Mouse (Mus musculus): Measurements from ENCODE around the gene Rapgefl1. TPM values are rescaled to one million over a fixed set of nuclear protein-coding genes. Genes with fewer than 3 reads are reported as not detected.

Gene Rapgefl1
- polyA plus RNA-seq, 1 experiment from 2014 or later, result 4.7 TPM

DNA sequence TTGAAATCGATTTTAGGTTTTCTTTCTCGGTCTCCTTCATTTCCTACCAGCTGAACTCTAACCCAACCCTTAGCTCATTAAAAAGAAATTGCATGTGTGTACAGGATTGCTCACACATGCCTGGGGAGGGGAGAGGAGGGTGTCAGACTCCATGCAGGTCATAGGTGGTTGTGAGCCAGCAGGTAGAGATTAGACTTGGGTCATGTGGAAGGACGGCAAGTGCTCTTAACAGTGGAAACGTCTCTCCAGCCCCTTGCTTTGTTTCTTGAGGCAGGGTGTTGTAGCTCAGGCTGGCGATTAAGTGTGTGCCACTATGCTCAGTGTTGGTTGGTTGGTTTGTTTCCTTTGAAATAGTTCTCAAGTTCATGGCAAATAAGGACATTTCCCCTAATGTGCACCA, 34.2 kb downstream of the Rapgefl1 start:
- peaks cover 52% of the 10 kb centered on the region for H3K36me3 ChIP-seq
- peaks cover 7% of the 10 kb centered on the region; the same call in 1 of the 2 replicates for H3K4me1 ChIP-seq
- no peak for ATAC-seq (ENCODE audit: low FRiP score, low read depth)
- no peak overlapping the region for H3K4me2 ChIP-seq (replicated peaks)
- no peak overlapping the region for H3K27ac ChIP-seq
- no peak overlapping the region for H3K9ac ChIP-seq
- no peaks in the 10 kb centered on the region for H3K27me3 ChIP-seq (replicated peaks)
- H3K4me3 ChIP-seq, result no peak overlapping the region
- no peaks in the 10 kb centered on the region for H3K9me3 ChIP-seq
- 83% methylated on average over 5 of the region's 5 CpGs for WGBS

DNA sequence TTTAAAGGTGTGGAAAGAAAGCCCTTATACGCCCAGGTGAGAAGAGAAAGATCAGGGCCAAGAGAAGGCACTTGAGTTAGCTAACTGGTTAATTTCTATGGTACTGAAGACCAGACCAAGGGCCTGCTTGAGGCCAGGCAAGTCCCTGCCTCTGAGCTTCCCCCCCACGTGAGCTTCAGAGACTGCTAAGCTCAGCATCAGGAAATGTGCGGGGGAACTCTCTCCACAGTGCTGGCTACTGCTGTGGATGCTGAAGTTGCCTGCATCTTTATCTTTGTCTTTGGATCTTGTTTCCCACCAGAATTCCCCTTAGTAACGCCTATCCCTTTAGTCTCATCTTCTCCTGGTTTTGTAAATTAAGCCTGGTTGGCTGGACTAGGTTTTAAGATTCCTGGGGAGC, 34.8 kb downstream of the Rapgefl1 start:
- Histone ChIP-seq H3K9ac (no peak overlapping the region), H3K27me3 (replicated peaks) (no peaks in the 10 kb centered on the region), H3K4me3 (no peak overlapping the region), H3K4me2 (replicated peaks) (no peak overlapping the region), H3K36me3 (peaks cover 52% of the 10 kb centered on the region), H3K27ac (no peak overlapping the region), H3K9me3 (no peaks in the 10 kb centered on the region), H3K4me1 (peaks cover 7% of the 10 kb centered on the region; the same call in 1 of the 2 replicates)
- WGBS, result 70% methylated on average over 4 of the region's 4 CpGs
- no peak for ATAC-seq (ENCODE audit: low FRiP score, low read depth)

DNA sequence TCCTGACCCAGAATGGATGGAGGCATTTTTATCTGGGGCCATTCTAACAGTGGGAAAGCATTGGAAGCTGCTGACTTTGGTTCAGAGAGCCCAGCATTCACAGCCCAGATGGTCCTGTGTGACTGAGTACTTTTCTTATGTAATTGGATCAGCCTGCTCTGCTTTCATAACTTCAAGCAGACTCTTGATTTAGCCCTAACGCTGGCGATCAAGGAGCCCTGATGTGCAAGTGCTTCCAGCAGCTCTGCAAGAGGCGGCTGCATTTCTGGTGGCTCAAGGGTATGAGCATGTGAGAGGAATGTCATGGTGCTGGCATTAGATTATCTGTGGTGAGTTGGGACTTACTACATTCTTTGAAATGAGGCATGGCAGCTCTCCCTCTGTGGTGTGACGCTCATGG, 35.5 kb downstream of the Rapgefl1 start:
- H3K4me1 ChIP-seq, result peaks cover 6% of the 10 kb centered on the region; the same call in 1 of the 2 replicates
- H3K9me3 ChIP-seq, result no peaks in the 10 kb centered on the region
- H3K27ac ChIP-seq, result no peak overlapping the region
- H3K36me3 ChIP-seq, result peaks cover 51% of the 10 kb centered on the region
- 63% methylated on average over 4 of the region's 4 CpGs for WGBS
- H3K27me3 ChIP-seq (replicated peaks), result no peaks in the 10 kb centered on the region
- no peak for ATAC-seq (ENCODE audit: low FRiP score, low read depth)
- H3K4me3 ChIP-seq, result no peak overlapping the region
- H3K4me2 ChIP-seq (replicated peaks), result no peak overlapping the region
- H3K9ac ChIP-seq, result no peak overlapping the region

DNA sequence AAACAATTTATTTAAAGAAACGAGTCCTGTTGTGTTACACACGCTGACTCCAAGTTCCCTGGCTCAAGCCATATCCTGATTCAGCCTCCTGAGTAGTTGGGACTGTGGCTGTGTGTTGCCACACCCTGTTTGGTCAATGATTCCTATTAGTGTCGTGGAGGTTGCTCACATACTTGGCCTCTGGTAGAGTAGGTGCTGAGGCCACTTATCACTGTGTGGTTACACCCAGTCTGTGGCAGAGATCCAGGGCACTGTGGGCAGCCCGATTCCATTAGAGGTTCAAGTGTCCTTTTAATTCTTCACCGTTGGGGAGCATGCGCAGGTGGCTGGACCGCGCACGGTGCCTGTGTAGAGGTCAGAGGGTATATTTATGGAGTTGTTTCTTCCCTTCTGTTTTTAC, 37.3 kb downstream of the Rapgefl1 start:
- Histone ChIP-seq H3K36me3 (peaks cover 37% of the 10 kb centered on the region), H3K9me3 (no peaks in the 10 kb centered on the region), H3K27ac (no peak overlapping the region), H3K4me1 (no peaks in the 10 kb centered on the region), H3K27me3 (replicated peaks) (no peaks in the 10 kb centered on the region), H3K4me2 (replicated peaks) (no peak overlapping the region), H3K4me3 (no peak overlapping the region), H3K9ac (no peak overlapping the region)
- no peak for ATAC-seq (ENCODE audit: low FRiP score, low read depth)
- 97% methylated on average over 9 of the region's 9 CpGs for WGBS

DNA sequence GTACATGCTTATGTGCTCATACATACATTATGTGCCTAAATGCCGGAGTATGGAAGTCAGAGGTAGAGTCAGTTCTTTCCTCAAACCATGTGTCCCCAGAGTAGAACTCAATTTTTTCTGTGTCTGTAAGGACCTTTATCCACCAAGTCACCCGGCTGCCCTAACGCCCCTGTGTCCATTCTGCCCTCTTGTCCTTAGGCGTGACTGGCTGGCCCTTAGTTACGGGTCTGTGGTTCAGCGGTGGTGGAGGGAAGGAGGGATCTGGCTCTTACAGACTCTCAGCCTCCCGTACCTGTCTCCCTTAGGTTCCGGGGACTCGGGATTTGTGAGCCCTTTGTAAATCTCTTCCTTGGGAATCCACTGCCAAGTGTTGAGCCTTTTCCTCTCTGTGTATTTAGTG, 40.4 kb downstream of the Rapgefl1 start:
- H3K9me3 ChIP-seq, result no peaks in the 10 kb centered on the region
- H3K27ac ChIP-seq, result no peak overlapping the region
- no peak overlapping the region for H3K4me2 ChIP-seq (replicated peaks)
- H3K9ac ChIP-seq, result no peak overlapping the region
- H3K4me1 ChIP-seq, result no peaks in the 10 kb centered on the region
- no peak overlapping the region for H3K4me3 ChIP-seq
- peaks cover 29% of the 10 kb centered on the region for H3K36me3 ChIP-seq
- 72% methylated on average over 9 of the region's 9 CpGs for WGBS
- no peaks in the 10 kb centered on the region for H3K27me3 ChIP-seq (replicated peaks)
- no peak for ATAC-seq (ENCODE audit: low FRiP score, low read depth)

DNA sequence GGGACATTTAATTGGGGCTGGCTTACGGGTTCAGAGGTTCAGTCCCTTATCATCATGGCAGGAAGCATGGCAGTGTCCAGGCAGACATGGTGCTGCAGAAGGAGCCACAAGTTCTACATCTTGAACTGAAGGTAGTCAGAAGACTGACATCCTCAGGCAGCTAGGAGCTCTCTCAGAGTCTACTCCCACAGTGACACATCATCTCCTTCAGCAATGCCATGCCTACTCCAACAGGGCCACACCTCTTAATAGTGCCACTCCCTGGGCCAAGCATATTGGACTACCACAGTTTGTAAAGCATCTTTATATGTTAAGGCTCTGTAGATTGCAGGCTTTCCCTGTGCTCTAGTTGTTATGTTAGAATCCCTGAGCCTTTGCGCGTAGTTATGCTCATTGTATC, 51.1 kb downstream of the Rapgefl1 start:
- no peak overlapping the region for H3K4me2 ChIP-seq (replicated peaks)
- WGBS, result over 99% methylated on average over 3 of the region's 3 CpGs
- no peaks in the 10 kb centered on the region for H3K9me3 ChIP-seq
- H3K4me1 ChIP-seq, result no peaks in the 10 kb centered on the region
- H3K9ac ChIP-seq, result no peak overlapping the region
- no peak for ATAC-seq (ENCODE audit: low FRiP score, low read depth)
- H3K4me3 ChIP-seq, result no peak overlapping the region
- H3K36me3 ChIP-seq, result peaks cover 77% of the 10 kb centered on the region
- H3K27me3 ChIP-seq (replicated peaks), result no peaks in the 10 kb centered on the region
- no peak overlapping the region for H3K27ac ChIP-seq

DNA sequence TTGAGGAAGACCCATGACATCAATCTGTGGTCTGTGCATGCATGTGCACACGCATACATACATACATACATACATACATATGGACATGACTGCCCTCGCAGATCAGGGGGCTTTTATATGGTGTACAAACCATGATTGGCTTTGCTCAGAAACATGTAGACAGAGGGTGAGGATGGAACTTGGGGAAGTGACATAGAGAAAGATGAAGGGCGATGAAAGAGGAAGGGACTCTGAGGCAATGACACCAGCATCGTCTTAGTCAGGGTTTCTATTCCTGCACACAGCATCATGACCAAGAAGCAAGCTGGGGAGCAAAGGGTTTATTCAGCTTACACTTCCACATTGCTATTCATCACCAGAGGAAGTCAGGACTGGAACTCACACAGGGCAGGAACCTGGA, 52.5 kb downstream of the Rapgefl1 start:
- no peak overlapping the region for H3K27ac ChIP-seq
- no peak overlapping the region for H3K4me2 ChIP-seq (replicated peaks)
- no peak overlapping the region for H3K4me3 ChIP-seq
- no peak overlapping the region for H3K9ac ChIP-seq
- H3K36me3 ChIP-seq, result peaks cover 90% of the 10 kb centered on the region
- ATAC-seq (ENCODE audit: low FRiP score, low read depth), result no peak
- H3K9me3 ChIP-seq, result no peaks in the 10 kb centered on the region
- no peaks in the 10 kb centered on the region for H3K27me3 ChIP-seq (replicated peaks)
- H3K4me1 ChIP-seq, result no peaks in the 10 kb centered on the region
- whole genome bisulfite sequencing, result 97% methylated on average over 4 of the region's 4 CpGs

DNA sequence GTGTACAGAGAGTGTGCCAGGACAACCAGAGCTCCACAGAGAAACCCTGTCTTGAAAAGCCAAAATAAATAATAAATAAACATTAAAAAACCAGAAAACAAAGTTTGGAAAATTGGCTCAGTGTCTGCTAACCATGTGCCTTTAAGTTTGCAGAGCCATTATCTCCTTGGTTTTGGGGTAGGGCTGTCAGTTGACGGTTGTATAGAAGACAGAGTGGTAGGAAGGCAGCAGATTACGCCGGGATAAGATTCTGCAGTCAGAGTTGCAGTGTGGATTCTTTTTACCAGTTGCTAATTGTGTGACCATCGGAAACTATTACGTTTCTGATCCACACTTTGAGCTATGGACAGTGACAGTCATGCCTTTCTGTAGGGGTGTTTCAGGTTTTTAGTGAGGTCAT, 53.4 kb downstream of the Rapgefl1 start:
- no peak overlapping the region for H3K27ac ChIP-seq
- no peak overlapping the region for H3K4me2 ChIP-seq (replicated peaks)
- no peaks in the 10 kb centered on the region for H3K4me1 ChIP-seq
- no peak overlapping the region for H3K4me3 ChIP-seq
- peaks cover 90% of the 10 kb centered on the region for H3K36me3 ChIP-seq
- H3K27me3 ChIP-seq (replicated peaks), result no peaks in the 10 kb centered on the region
- 93% methylated on average over 5 of the region's 5 CpGs for WGBS
- no peak for ATAC-seq (ENCODE audit: low FRiP score, low read depth)
- H3K9ac ChIP-seq, result no peak overlapping the region
- H3K9me3 ChIP-seq, result no peaks in the 10 kb centered on the region

DNA sequence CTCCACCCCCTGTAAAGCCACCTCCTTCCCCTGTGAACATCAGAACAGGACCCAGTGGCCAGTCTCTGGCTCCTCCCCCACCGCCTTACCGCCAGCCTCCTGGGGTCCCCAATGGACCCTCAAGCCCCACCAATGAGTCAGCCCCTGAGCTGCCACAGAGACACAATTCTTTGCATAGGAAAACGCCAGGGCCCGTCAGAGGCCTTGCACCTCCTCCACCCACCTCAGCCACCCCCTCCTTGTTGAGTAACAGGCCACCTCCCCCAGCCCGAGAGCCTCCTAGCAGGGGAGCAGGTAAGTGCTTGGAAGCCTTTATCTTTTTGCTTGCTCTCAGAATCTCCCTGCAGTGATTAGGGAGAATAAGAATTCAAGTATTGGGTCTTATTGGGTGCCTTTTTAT, 55.8 kb downstream of the Rapgefl1 start:
- H3K9me3 ChIP-seq, result no peaks in the 10 kb centered on the region
- WGBS, result 54% methylated on average over 5 of the region's 5 CpGs
- no peak overlapping the region for H3K9ac ChIP-seq
- no peak for ATAC-seq (ENCODE audit: low FRiP score, low read depth)
- no peaks in the 10 kb centered on the region for H3K4me1 ChIP-seq
- no peak overlapping the region for H3K27ac ChIP-seq
- no peak overlapping the region for H3K4me3 ChIP-seq
- H3K4me2 ChIP-seq (replicated peaks), result no peak overlapping the region
- H3K36me3 ChIP-seq, result peaks cover 92% of the 10 kb centered on the region
- no peaks in the 10 kb centered on the region for H3K27me3 ChIP-seq (replicated peaks)

DNA sequence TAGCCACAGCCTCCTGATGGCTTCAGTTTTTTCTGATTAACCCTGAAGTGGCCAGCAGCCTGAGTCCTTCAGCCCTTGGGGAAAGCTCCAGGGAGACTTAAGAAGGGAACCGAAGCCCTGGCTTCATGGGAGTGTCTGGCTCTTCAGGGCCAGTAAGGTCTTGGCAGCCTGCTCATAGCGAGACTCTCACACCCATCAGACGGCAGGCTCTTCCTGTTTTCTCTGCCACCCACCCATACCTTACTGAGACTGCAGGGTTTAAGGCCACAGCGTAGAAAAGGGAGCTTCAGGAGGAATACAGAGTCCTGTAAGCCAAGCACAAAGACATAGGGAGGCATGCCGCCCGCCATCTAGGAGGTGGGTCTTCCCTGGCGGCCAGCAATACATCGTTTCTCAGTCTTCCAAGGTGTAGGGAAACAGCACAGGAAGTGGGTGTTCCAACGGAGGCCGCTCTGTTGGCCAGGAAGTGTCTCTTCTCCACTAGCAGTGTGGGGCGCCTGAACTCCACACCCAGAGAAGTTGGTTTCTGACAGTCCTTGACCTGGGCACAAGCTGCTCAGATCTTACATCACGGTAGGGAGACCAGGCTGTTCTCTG, 64.0 kb downstream of the Rapgefl1 start:
- H3K9me3 ChIP-seq, result no peaks in the 10 kb centered on the region
- ATAC-seq (ENCODE audit: low FRiP score, low read depth), result no peak
- peaks cover 8% of the 10 kb centered on the region for H3K4me1 ChIP-seq
- H3K27ac ChIP-seq, result no peak overlapping the region
- H3K9ac ChIP-seq, result no peak overlapping the region
- H3K27me3 ChIP-seq (replicated peaks), result no peaks in the 10 kb centered on the region
- 83% methylated on average over 12 of the region's 12 CpGs for WGBS
- H3K4me3 ChIP-seq, result no peak overlapping the region
- H3K36me3 ChIP-seq, result peaks cover 58% of the 10 kb centered on the region
- H3K4me2 ChIP-seq (replicated peaks), result no peak overlapping the region

DNA sequence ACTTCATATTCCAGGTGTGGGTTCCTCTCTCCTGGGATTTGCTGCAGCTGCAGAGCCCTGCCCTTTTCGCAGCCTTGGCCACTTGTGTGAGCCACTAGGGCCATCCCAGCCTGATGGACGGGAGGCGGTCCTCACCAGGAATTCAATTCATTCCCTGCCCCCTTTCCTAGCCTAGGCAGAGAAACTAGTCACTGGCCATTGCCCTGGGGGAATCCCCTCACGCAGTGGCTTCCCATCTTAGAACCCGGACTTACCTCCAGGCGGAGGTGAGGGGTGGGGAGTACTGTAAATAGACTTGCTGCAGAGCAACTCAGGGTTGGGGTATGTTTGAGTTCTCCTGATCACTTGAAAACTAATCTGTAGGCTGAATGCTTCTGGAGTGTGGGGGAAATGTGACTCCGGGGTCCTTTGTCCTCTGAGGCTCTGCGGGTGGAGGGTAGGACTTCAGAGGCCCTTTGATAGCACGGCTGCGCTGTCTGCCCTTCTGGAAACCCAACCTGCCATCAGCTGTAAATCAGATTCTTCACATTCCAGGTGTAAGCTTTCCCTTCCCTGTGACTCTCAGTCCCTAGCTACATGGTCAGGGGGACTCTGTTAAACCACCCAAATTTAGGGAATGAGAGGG, 66.1 kb downstream of the Rapgefl1 start:
- Histone ChIP-seq H3K9me3 (no peaks in the 10 kb centered on the region), H3K4me2 (replicated peaks) (no peak overlapping the region), H3K4me3 (no peak overlapping the region), H3K27me3 (replicated peaks) (no peaks in the 10 kb centered on the region), H3K4me1 (peaks cover 8% of the 10 kb centered on the region), H3K9ac (no peak overlapping the region), H3K27ac (no peak overlapping the region), H3K36me3 (peaks cover 37% of the 10 kb centered on the region)
- WGBS, result 5% methylated on average over 10 of the region's 10 CpGs
- no peak for ATAC-seq (ENCODE audit: low FRiP score, low read depth)

Measured in neural tube, embryonic 12.5 days (tissue).